Mouse (Mus musculus) gastrocnemius, postnatal 14 days (tissue): ENCODE measurements at regions not wholly inside any gene's neighbourhood (a gene's known extent, or its start where the extent isn't known, plus 50 kb on each side); places are given as distances from the start of the nearest gene placed in this dataset.
"Not testable (repeated sequence)": the region's sequence is repeated elsewhere in the genome, so short reads cannot be mapped to it uniquely, and the experiment has no call there.

Experiments used
- DNase-seq: peaks from one replicate; pipeline ENCODE4 v3.0.0; 2021; ENCODE audit warnings: mixed read lengths
- intact Hi-C: fragments of 180-260 bp; cut with DNase I; formaldehyde crosslinking; loops from one replicate; pipeline ENCODE4 v1.15.1; 2025; ENCODE audit warnings: low total_unique reads

GRCm38 (mm10) chr9:83728428-83728827, 77.6 kb downstream of the Elovl4 start:
- intact Hi-C loops: no loop called here
- DNase-seq: no peak

DNA sequence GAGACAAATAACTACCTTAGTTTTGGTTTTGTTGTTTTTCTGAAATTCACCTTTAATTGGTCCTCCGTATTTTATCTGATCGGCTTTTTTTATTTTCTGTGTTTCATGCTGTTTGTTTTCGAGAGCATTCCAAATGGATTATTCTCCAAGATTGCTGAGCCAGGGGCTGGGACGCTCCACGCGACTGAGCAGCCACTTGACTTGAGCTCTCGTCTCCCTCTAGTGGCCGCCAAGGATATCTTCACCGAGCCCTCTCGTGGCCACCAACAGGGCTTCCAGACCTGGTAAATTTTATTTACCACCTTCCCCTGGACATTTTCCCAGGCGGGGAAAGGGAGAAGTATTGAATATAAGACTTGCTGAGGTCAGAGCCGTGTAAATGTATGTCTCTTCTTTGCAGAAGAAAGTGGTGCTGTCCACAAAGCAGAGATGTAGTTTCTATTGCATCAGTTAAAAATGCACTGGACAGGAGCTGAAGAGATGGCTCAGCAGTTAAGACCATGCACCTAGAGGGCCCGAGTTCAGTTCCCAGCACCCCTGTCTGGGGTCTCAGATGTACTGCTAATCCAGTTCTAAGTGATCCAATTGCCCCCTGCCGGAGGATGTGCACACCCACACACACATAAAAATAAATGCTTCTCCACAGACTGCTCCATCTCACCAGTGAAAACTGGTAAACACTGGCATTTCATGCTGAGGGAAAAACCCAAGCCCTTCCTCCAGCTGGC, 78.5 kb downstream of the Elovl4 start:
- peak; percentile 70 for DNase-seq
- intact Hi-C loops: no loop called here

GRCm38 (mm10) chr9:83726979-83727378, 79.1 kb downstream of the Elovl4 start:
- intact Hi-C loops: no loop called here
- no peak for DNase-seq

DNA sequence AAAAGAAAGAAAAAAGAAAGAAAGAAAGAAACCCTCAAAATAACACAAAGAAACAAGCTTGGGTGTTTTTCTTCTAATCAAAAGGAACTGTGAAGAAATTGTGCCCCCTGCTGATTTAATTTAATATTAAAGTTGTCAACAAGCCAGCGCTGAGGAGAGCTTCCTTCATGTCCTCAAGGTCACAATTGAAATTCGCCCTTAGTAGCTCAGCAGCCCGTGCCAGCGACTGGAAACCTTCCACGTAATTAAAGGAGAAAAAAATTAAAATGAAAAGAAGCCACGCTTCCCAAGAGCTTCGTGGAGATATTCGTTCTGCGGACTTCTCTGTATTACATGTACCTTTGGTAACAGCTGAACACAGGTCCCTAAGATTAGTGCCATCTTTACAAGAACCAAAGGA, 80.0 kb downstream of the Elovl4 start:
- DNase-seq: no peak
- intact Hi-C loops: no loop called here

- intact Hi-C loops: no loop called here
- no peak for DNase-seq
These were observed 80.5 kb downstream of the Elovl4 start for GRCm38 (mm10) chr9:83725545-83725944.

GRCm38 (mm10) chr9:83720982-83721381, 85.1 kb downstream of the Elovl4 start:
- no peak for DNase-seq
- intact Hi-C loops: no loop called here

DNA sequence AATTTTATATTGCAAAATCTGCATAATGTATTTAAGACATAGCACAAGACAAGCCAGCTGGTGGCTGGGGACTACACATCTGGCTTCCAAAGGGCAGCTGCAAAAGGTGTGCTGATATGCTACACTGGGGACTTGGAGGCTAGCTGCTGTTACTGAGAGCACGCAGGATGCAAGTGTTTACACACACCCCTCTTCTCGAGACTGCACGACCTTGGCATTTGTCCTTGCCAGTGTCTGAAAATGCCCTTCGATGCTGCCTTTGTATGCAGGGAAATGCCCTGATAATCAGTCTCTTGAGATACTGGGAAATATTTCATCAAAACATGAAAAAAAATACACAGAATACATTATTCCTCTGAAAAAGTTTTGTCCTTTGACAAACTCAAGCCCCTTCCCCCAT, 86.3 kb downstream of the Elovl4 start:
- no peak for DNase-seq
- intact Hi-C loops: no loop called here

GRCm38 (mm10) chr9:83718084-83718483, 88.0 kb downstream of the Elovl4 start:
- DNase-seq, intact Hi-C loops: not testable (repeated sequence)

- no peak for DNase-seq
- intact Hi-C loops: no loop called here
These were observed 89.8 kb downstream of the Elovl4 start for GRCm38 (mm10) chr9:83716101-83716763.

DNA sequence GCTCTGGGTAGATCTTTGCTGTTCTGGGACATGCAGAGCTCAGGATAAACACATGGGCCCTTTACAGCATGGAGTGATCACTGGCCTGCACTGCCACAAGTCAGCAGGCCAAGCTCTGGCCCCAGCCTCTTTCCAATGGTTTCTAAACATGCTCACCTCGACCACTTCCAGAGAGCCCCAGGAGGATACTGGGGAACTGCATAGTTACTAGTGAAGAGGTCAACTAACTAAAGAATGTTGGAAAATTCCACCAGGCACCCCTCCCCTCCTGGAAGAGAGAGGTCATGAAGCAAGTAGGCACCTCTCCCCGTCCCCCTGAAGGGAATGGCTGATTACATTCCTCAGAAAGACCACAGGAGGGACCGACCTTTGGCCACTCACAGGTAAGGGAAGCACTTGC, 98.7 kb downstream of the Elovl4 start:
- DNase-seq: no peak
- intact Hi-C loops: no loop called here

DNA sequence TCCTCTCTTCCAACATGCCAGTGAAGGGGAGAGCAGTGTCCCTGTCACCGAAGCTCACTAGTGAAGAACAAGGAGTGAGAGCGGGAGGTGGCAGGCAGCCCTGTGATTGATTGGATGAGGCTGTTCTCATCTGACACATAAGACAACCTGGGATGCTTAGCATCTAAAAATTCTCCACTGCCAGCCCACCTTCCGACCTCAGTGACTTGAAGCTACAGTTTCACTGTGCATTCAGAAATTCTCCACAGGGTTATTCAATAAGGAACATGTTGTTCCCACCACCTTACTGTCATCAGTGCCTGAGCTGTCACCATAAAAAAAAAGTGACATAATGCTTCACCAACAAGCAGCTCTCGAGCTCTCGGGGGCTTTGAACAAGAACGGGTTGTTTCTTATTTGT, 100.0 kb downstream of the Elovl4 start:
- intact Hi-C loops: no loop called here
- DNase-seq: no peak

DNA sequence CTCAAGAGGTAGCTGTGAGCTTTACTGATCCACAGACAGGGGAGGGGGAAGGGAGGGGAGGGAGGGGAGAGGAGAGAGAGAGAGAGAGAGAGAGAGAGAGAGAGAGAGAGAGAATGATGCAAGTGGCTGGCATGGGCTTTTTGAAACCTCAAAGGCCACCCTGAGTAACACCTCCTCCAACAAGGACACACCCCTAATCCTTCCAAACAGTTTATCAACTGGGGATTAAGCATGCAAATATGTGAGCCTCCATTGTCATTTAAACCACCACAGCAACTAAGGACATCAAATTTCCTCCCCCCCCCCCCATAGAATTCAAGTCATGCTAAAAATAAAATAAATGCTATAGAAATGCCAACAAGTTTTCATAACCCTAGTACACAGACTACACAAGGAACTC, 101.9 kb downstream of the Elovl4 start:
- intact Hi-C loops: no loop called here
- DNase-seq: no peak

DNA sequence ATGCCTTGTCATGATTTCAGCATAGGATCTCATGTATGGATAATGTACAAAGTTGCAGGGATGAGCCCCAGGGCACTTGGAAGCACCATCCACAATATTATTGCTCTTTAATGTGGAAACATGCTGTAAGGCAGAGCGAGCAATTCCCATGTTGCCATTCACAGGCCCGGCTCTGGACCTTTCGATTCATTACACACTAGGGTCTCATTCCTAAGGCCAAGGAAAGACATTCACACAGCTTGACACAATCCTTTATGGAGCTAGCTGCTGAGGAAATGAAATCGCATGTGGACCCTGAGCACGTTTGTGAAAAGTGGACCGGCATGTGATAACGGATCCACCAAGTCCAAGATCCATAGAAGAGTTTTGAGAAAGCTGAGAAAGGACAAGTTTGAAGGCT, 105.2 kb downstream of the Elovl4 start:
- intact Hi-C loops: no loop called here
- no peak for DNase-seq

- DNase-seq: no peak
- intact Hi-C loops: no loop called here
These were observed 106.0 kb downstream of the Elovl4 start for GRCm38 (mm10) chr9:83700056-83700455.

- DNase-seq: peak; percentile 58
- intact Hi-C loops: no loop called here
These were observed 114.5 kb downstream of the Elovl4 start for GRCm38 (mm10) chr9:83691332-83692198.
